Mouse (Mus musculus) gastrocnemius, postnatal 4 days (tissue): Measurements from ENCODE around the gene Sult2a6. TPM values are rescaled to one million over a fixed set of nuclear protein-coding genes. Genes with fewer than 3 reads are reported as not detected.

ENCODE experiments used
- DNase-seq, 2 experiments: peaks; one replicate each; pipeline ENCODE4 v3.0.0; 2021 to 2022; ENCODE audit warnings: low spot score in 2 of 2, mixed read lengths in 2 of 2
- long read RNA-seq, 2 experiments: library from polyadenylated mRNA; stranded (forward); transcript quantifications; one replicate each; pipeline ENCODE4 v2.0.0; 2021
- total RNA-seq, 2 experiments: library from RNA; stranded (reverse); gene quantifications; 2 replicates each; pipeline ENCODE4 v1.2.3; 2021

Gene Sult2a6
- not detected for total RNA-seq
- long read RNA-seq, experiment 1 = 0 reads
- long read RNA-seq, experiment 2 = 0 reads

DNA sequence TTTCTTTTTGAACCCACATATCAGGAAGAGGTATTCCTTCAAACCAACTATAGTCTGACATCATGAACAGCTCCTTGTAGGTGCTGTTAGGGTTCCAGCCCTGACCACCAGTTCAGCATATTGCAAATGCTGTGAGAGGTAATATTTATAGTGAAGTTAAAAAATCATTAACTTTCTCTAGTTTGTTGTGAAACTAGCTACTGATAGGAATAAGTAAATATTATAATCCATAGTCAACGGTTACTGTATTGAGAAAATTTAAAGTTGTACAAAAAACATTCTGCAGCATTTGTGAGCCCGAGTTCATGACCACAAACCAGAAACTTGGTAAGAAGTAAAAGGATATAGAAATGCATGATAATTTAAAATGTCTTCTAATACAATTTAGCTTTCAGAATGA, at the start of gene Sult2a6:
TSS of gene Sult2a6 (minus strand) at position 101 of the 400 bp plus-strand sequence.
- DNase-seq = no peak

DNA sequence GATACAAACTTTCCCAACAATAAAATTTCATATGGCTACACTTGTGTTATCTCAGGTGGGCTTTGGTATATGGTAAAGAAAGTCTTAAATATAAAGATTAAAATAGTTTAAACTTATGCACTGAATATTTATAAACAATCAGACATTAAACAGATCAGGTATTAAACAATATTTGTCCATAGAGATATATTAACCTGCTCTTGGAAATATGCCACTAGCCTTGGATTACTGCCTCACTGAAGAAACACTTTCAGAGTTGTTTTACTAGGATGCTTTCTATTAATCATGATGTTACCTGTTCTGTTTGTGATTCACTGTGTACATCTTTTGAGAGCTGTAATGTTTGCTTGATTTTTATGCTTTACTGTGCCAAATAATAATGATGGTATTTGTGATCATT, 39.4 kb downstream of the Sult2a6 start:
- DNase-seq = no peak

DNA sequence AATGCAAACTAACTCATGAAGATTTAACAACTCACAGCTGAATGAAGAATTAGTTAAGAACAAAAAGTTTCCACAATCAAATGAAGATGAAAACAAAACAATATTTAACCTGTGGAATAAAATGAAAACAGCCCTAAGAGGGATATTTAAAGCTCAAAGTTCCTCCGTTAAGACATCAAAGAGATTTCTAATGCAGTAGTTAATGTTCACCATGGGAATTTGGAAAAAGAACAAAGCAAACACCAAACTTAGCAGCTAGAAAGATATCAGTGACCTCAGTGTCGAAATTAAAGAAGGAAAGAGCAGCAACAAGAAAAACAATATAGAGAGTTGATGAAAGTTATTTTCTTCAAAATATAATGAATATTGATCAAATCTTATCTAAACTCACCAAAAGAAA, 51.3 kb downstream of the Sult2a6 start:
- no peak for DNase-seq

- DNase-seq = no peak
Measured at GRCm38 (mm10) chr7:14202487-14202886, 52.2 kb downstream of the Sult2a6 start.

Other genes starting within 250 kb of the Sult2a6 start
- gene Sult2a3, start 131.8 kb downstream of the Sult2a6 start, total RNA-seq = not detected
- not detected for gene Obox8, start 78.7 kb upstream of the Sult2a6 start, total RNA-seq
- gene Sult2a8, start 191.9 kb upstream of the Sult2a6 start, total RNA-seq = under 1 TPM in 1 of 2 experiments, not detected in 1; 0.34 TPM
- gene Sult2a7, start 239.4 kb upstream of the Sult2a6 start, total RNA-seq = not detected